Mouse (Mus musculus) testis, postnatal 14 days (tissue): ENCODE results near the gene Hsd17b7.

ENCODE experiments used
- DNase-seq: peaks from one replicate; pipeline ENCODE4 v3.0.0; 2021; ENCODE audit warnings: low spot score

Gene Hsd17b7

GRCm38 (mm10) chr1:169934005-169934725, 34.9 kb downstream of the Hsd17b7 start:
- no peak for DNase-seq

GRCm38 (mm10) chr1:169932122-169932746, 36.8 kb downstream of the Hsd17b7 start:
- no peak for DNase-seq

GRCm38 (mm10) chr1:169931698-169932097, 37.3 kb downstream of the Hsd17b7 start:
- no peak for DNase-seq

GRCm38 (mm10) chr1:169928454-169928971, 40.5 kb downstream of the Hsd17b7 start, which contains the start of gene Ccdc190:
Gene Ccdc190, plus strand, starts transcription at chr1:169928648.
- no peak for DNase-seq

GRCm38 (mm10) chr1:169927753-169928369, 41.2 kb downstream of the Hsd17b7 start:
- DNase-seq = no peak

GRCm38 (mm10) chr1:169924567-169924966, 44.5 kb downstream of the Hsd17b7 start:
- DNase-seq = no peak

GRCm38 (mm10) chr1:169921710-169922211, 47.3 kb downstream of the Hsd17b7 start:
- DNase-seq = peak; percentile 62

GRCm38 (mm10) chr1:169919211-169919610, 49.8 kb downstream of the Hsd17b7 start:
- DNase-seq = peak; percentile 25

- DNase-seq = peak; percentile 27
Measured at GRCm38 (mm10) chr1:169917998-169918397, 51.0 kb downstream of the Hsd17b7 start.

- DNase-seq = no peak
Measured at GRCm38 (mm10) chr1:169917115-169917796, 51.8 kb downstream of the Hsd17b7 start.

- no peak for DNase-seq
Measured at GRCm38 (mm10) chr1:169916659-169917058, 52.4 kb downstream of the Hsd17b7 start.

- DNase-seq = no peak
Measured at GRCm38 (mm10) chr1:169911526-169911925, 57.5 kb downstream of the Hsd17b7 start.

GRCm38 (mm10) chr1:169910751-169911150, 58.3 kb downstream of the Hsd17b7 start:
- no peak for DNase-seq

GRCm38 (mm10) chr1:169909659-169910058, 59.4 kb downstream of the Hsd17b7 start:
- no peak for DNase-seq

GRCm38 (mm10) chr1:169909163-169909562, 59.9 kb downstream of the Hsd17b7 start:
- no peak for DNase-seq

- no peak for DNase-seq
Measured at GRCm38 (mm10) chr1:169900771-169901336, 68.2 kb downstream of the Hsd17b7 start.
